Mouse (Mus musculus) hindbrain, postnatal 0 days (tissue): ENCODE measurements around the gene Atp5d. TPM values are rescaled to one million over a fixed set of nuclear protein-coding genes. Genes with fewer than 3 reads are reported as not detected.

Source experiments
- ATAC-seq: fragments of 200-750 bp; cut with Nextera tagmentation; 2 replicates; pipeline ENCODE4 v1.8.0; 2017; ENCODE audit warnings: mild to moderate bottlenecking, moderate TSS enrichment, moderate library complexity
- DNase-seq: peaks from one replicate; pipeline ENCODE4 v3.0.0-alpha.2; 2015; ENCODE audit warnings: low spot score
- H3K27ac ChIP-seq: fragments of 300-500 bp; sonication (generic); 2 replicates; pipeline ENCODE4 v1.5.1; 2014; ENCODE audit warnings: mild to moderate bottlenecking
- H3K27me3 ChIP-seq: fragments of 300-500 bp; sonication (generic); 2 replicates; pipeline ENCODE4 v1.6.1; 2014; ENCODE audit warnings: low read length, mixed read lengths; ENCODE audit not compliant: insufficient read depth
- H3K36me3 ChIP-seq: fragments of 300-500 bp; sonication (generic); 2 replicates; pipeline ENCODE4 v1.6.1; 2014; ENCODE audit warnings: low read length, mixed read lengths; ENCODE audit not compliant: insufficient read depth
- H3K4me1 ChIP-seq: fragments of 300-500 bp; sonication (generic); 2 replicates; pipeline ENCODE4 v1.6.1; 2014; ENCODE audit warnings: antibody characterized with exemption, low read length, mixed read lengths; ENCODE audit not compliant: insufficient read depth
- H3K4me2 ChIP-seq: fragments of 300-500 bp; sonication (generic); 2 replicates; pipeline ENCODE4 v1.6.1; 2014; ENCODE audit warnings: low read depth, mild to moderate bottlenecking, low read length, moderate library complexity, mixed read lengths
- H3K4me3 ChIP-seq: fragments of 300-500 bp; sonication (generic); 2 replicates; pipeline ENCODE4 v1.5.1; 2014; ENCODE audit warnings: low read length
- H3K9ac ChIP-seq: fragments of 300-500 bp; sonication (generic); replicated peaks from 2 replicates; pipeline ENCODE4 v1.6.1; 2014; ENCODE audit warnings: mild to moderate bottlenecking, low read length, moderate library complexity, mixed read lengths
- H3K9me3 ChIP-seq: fragments of 300-500 bp; sonication (generic); 2 replicates; pipeline ENCODE4 v1.6.1; 2016; ENCODE audit warnings: low read length, mixed read lengths
- CTCF ChIP-seq: IDR thresholded peaks from 2 replicates; pipeline ENCODE4 v1.5.1; 2016; ENCODE audit warnings: antibody characterized with exemption, control low read depth, low read depth
- WGBS: fragments of 180-500 bp; shearing (Covaris S2); extraction: QIAGEN DNeasy Blood & Tissue Kit; methylation state at CpG from one replicate; pipeline ENCODE4 v1.1.7; 2014; 5-methylcytosine and 5-hydroxymethylcytosine counted together
- polyA plus RNA-seq: library from polyadenylated mRNA; unstranded; fragments of >200 nt; fragmentation: Nextera tagmentation; extraction: Ambion mirVana; gene quantifications from 2 replicates; pipeline ENCODE4 v1.2.1, GENCODE M21; 2015
- total RNA-seq: library from RNA; depleted of rRNA; stranded (reverse); fragments of >200 nt; gene quantifications from 2 replicates; pipeline ENCODE4 v1.2.3, GENCODE M21; 2014

Gene Atp5d
- total and polyA plus RNA-seq, 2 experiments from 2014 or later, result 303 to 736 TPM

GRCm38 (mm10) chr10:80127920-80128319 is 10.5 kb upstream of the Atp5d start:
- Histone ChIP-seq H3K4me2 (no peak overlapping the region), H3K9ac (no peak overlapping the region), H3K4me1 (no peaks in the 10 kb centered on the region; the same call in 1 of the 2 replicates), H3K27me3 (no peaks in the 10 kb centered on the region), H3K36me3 (peaks cover 44% of the 10 kb centered on the region), H3K4me3 (no peak overlapping the region), H3K27ac (no peak overlapping the region), H3K9me3 (no peaks in the 10 kb centered on the region)
- 96% methylated on average over 8 of the region's 8 CpGs for WGBS
- DNase-seq (no peak), ATAC-seq (no peak)
- TF ChIP-seq CTCF, result no peak

GRCm38 (mm10) chr10:80129846-80130245 is 8.6 kb upstream of the Atp5d start:
- Histone ChIP-seq H3K36me3 (peaks cover 62% of the 10 kb centered on the region), H3K4me2 (no peak overlapping the region), H3K9me3 (no peaks in the 10 kb centered on the region), H3K4me1 (no peaks in the 10 kb centered on the region; the same call in 1 of the 2 replicates), H3K27me3 (no peaks in the 10 kb centered on the region), H3K9ac (no peak overlapping the region), H3K4me3 (no peak overlapping the region), H3K27ac (0 out of 2 replicates have a peak overlapping the region, but pooled peaks have one; percentile 3)
- whole genome bisulfite sequencing, result 95% methylated on average over 9 of the region's 9 CpGs
- no peak for TF ChIP-seq CTCF
- DNase-seq, result no peak
- no peak for ATAC-seq

- no peak overlapping the region for H3K4me2 ChIP-seq
- H3K4me1 ChIP-seq, result no peaks in the 10 kb centered on the region; the same call in 1 of the 2 replicates
- no peaks in the 10 kb centered on the region for H3K9me3 ChIP-seq
- TF ChIP-seq CTCF, result no peak
- H3K27ac ChIP-seq, result peak overlapping the region; percentile 26; the same call in 1 of the 2 replicates
- ATAC-seq, result no peak
- H3K9ac ChIP-seq, result no peak overlapping the region
- H3K27me3 ChIP-seq, result no peaks in the 10 kb centered on the region
- DNase-seq, result no peak
- peaks cover 62% of the 10 kb centered on the region for H3K36me3 ChIP-seq
- WGBS, result 79% methylated on average over 18 of the region's 18 CpGs
- H3K4me3 ChIP-seq, result no peak overlapping the region
Measured at GRCm38 (mm10) chr10:80130403-80131031, 7.9 kb upstream of the Atp5d start.

GRCm38 (mm10) chr10:80131316-80131951 is 7.0 kb upstream of the Atp5d start:
- ATAC-seq, result peak; percentile 74
- no peak overlapping the region for H3K4me3 ChIP-seq
- H3K4me1 ChIP-seq, result peaks cover 3% of the 10 kb centered on the region; the same call in 1 of the 2 replicates
- H3K9ac ChIP-seq, result no peak overlapping the region
- no peaks in the 10 kb centered on the region for H3K9me3 ChIP-seq
- no peaks in the 10 kb centered on the region for H3K27me3 ChIP-seq
- peaks cover 67% of the 10 kb centered on the region for H3K36me3 ChIP-seq
- peak; percentile 44; the same call in 1 of the 2 replicates for TF ChIP-seq CTCF
- DNase-seq, result peak; percentile 86
- H3K27ac ChIP-seq, result peak overlapping the region; percentile 67
- WGBS, result 16% methylated on average over 55 of the region's 55 CpGs
- 0 out of 2 replicates have a peak overlapping the region, but pooled peaks have one; percentile 16 for H3K4me2 ChIP-seq

- Histone ChIP-seq H3K4me3 (no peak overlapping the region), H3K27ac (peak overlapping the region; percentile 67), H3K4me1 (peaks cover 9% of the 10 kb centered on the region), H3K9me3 (no peaks in the 10 kb centered on the region), H3K36me3 (peaks cover 62% of the 10 kb centered on the region), H3K4me2 (0 out of 2 replicates have a peak overlapping the region, but pooled peaks have one; percentile 16), H3K27me3 (no peaks in the 10 kb centered on the region), H3K9ac (no peak overlapping the region)
- DNase-seq (peak; percentile 58), ATAC-seq (peak; percentile 22)
- WGBS, result 28% methylated on average over 27 of the region's 27 CpGs
- TF ChIP-seq CTCF, result no peak
Measured at GRCm38 (mm10) chr10:80131952-80132350, 6.5 kb upstream of the Atp5d start.

GRCm38 (mm10) chr10:80133226-80133849 is 5.1 kb upstream of the Atp5d start:
- no peaks in the 10 kb centered on the region for H3K27me3 ChIP-seq

More at GRCm38 (mm10) chr10:80133226-80133849, 5.1 kb upstream of the Atp5d start:
- peak; percentile 27; the same call in 1 of the 2 replicates for TF ChIP-seq CTCF
- peaks cover 50% of the 10 kb centered on the region for H3K36me3 ChIP-seq
- H3K27ac ChIP-seq, result no peak overlapping the region
- DNase-seq, result peak; percentile 39
- no peaks in the 10 kb centered on the region for H3K9me3 ChIP-seq
- H3K4me2 ChIP-seq, result no peak overlapping the region
- no peak overlapping the region for H3K4me3 ChIP-seq
- no peak for ATAC-seq
- 62% methylated on average over 8 of the region's 8 CpGs for WGBS
- H3K4me1 ChIP-seq, result peaks cover 14% of the 10 kb centered on the region
- no peak overlapping the region for H3K9ac ChIP-seq
